Mouse (Mus musculus) heart, postnatal 10 days (tissue): ENCODE results near the gene Exosc6. TPM values are rescaled to one million over a fixed set of nuclear protein-coding genes. Genes with fewer than 3 reads are reported as not detected.
A peak's percentile ranks its signal among the peaks of the same experiment; 100 is the strongest.
"Not testable (repeated sequence)": the region's sequence is repeated elsewhere in the genome, so short reads cannot be mapped to it uniquely, and the experiment has no call there.

Experiments
- DNase-seq, 2 experiments: peaks; one replicate each; pipeline ENCODE4 v3.0.0; 2021
- intact Hi-C: fragments of 180-260 bp; cut with DNase I; formaldehyde crosslinking; loops from one replicate; pipeline ENCODE4 v1.15.1; 2025
- total RNA-seq, 2 experiments: library from RNA; stranded (reverse); gene quantifications; 2 replicates each; pipeline ENCODE4 v1.2.3; 2021

The Exosc6 gene
- total RNA-seq, result not detected

- intact Hi-C loops, result loop anchor here (2.0 kb wide), 1 partner anchor 35 kb away; no protein-coding TSS in a partner anchor
- peak; percentile 93 to 95 for DNase-seq
Measured at GRCm38 (mm10) chr8:111056158-111056663, at the start of gene Exosc6. Gene Exosc6 (plus strand): TSS chr8:111056339.

GRCm38 (mm10) chr8:111010230-111010991, 45.7 kb upstream of the Exosc6 start:
- intact Hi-C loops, DNase-seq: not testable (repeated sequence)

GRCm38 (mm10) chr8:111026609-111027008, 29.5 kb upstream of the Exosc6 start:
- DNase-seq, intact Hi-C loops: not testable (repeated sequence)

- DNase-seq, result peak; percentile 89 to 92
- intact Hi-C loops, result no loop called here
Measured at GRCm38 (mm10) chr8:111027391-111027937, 28.7 kb upstream of the Exosc6 start.

DNA sequence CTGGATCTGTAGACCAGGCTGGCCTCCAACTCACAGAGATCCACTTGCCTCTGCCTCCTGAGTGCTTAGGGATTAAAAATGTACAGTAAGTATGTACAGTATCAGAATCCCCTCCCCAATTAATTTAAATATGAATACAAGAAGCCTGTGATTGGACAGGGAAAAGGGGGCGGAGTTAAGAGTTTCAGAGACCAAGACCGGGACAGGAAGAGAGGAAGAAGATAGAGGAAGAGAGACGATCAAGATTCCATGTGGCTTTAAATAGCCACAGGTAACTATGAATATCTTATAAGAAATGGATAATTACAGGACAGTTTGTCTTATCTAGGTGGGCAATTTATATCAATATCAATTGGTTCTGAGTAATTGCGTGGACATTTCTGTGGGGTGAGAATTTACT, 26.6 kb upstream of the Exosc6 start:
- intact Hi-C loops, result no loop called here
- no peak for DNase-seq

DNA sequence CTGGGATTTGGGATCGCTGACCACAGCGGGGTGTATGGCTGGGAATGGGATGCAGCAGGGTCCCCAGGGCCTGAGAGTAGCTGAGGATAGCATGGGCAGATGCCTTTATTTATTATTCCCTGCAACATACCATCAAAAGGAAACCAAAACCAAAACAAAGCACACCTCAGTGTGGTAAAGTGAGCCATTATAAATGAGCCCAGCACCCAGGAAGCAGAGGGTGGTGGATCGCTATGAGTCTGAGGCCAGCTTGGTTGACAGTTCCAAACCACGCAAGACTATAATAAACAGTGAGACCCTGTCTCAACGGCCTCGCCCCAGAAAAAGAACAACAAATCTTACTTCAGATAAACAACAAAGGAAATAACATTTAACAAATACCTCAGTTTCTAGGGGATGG, 26.1 kb upstream of the Exosc6 start:
- intact Hi-C loops, result no loop called here
- no peak for DNase-seq

GRCm38 (mm10) chr8:111031572-111031971, 24.6 kb upstream of the Exosc6 start, which contains the start of gene Ddx19b:
Gene Ddx19b (minus strand): TSS chr8:111031751.
- DNase-seq, result no peak
- intact Hi-C loops, result no loop called here

- DNase-seq, result no peak
- intact Hi-C loops, result no loop called here
Measured at GRCm38 (mm10) chr8:111032916-111033315, 23.2 kb upstream of the Exosc6 start, which contains the start of gene Aars. Gene Aars (plus strand): TSS chr8:111033144.

DNA sequence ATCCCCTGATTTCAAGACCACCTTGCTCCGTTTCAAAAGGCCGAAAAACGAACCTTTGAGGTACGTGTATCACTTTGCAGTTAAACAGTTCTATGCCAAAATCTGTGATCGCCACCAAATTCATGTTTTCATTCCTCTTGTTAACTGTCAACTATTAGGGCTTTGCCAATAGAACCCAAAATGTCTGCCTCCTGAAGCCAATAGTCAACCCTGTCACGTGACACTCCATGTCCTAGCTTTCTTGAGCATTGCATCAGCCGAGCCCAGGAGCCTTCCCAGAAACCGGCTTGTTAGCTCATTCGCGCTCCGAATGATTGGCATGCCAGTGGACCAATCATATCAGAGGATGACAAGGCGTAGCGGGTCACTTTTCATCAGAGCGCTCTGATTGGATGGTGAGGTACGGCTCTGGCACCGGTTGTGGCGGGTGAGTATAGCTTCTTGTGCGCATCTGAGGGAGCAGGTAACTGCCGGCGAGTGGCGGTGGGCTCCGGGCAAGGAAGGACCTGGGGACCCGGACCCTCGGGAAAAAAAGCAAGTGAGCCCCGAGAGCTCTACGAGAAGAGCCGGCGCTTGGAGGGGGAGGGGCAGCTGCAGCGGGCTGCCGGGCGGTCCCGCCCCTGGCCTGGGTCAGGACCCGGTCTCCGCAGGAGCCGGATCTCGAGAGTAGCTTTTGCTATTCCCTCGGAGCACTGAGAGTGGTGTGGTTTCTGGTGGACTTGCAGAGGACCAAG, 22.5 kb upstream of the Exosc6 start:
- peak; percentile 99 to 100 for DNase-seq
- intact Hi-C loops, result no loop called here

GRCm38 (mm10) chr8:111034276-111034675, 21.9 kb upstream of the Exosc6 start:
- DNase-seq, result no peak
- intact Hi-C loops, result no loop called here

DNA sequence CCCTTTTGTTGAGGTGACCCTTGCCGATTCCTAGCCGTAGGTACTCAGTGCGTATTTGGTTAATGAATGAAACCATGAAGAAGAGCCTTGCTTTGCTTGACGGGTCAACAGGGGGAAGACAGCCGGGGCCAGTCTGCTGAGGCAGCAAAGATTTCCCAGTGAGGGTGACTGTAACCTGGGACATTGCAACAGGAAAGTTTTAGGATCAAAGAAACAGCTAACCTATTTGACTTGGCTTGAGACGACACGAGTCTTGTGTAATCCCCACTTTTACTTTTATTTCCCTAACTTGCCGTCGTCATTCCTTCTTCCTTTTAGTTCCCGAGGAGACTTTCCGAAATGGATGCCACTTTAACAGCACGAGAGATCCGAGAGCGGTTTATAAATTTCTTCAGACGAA, 19.5 kb upstream of the Exosc6 start:
- intact Hi-C loops, result no loop called here
- DNase-seq, result no peak

- no peak for DNase-seq
Measured at GRCm38 (mm10) chr8:111042546-111042945, 13.6 kb upstream of the Exosc6 start.

DNA sequence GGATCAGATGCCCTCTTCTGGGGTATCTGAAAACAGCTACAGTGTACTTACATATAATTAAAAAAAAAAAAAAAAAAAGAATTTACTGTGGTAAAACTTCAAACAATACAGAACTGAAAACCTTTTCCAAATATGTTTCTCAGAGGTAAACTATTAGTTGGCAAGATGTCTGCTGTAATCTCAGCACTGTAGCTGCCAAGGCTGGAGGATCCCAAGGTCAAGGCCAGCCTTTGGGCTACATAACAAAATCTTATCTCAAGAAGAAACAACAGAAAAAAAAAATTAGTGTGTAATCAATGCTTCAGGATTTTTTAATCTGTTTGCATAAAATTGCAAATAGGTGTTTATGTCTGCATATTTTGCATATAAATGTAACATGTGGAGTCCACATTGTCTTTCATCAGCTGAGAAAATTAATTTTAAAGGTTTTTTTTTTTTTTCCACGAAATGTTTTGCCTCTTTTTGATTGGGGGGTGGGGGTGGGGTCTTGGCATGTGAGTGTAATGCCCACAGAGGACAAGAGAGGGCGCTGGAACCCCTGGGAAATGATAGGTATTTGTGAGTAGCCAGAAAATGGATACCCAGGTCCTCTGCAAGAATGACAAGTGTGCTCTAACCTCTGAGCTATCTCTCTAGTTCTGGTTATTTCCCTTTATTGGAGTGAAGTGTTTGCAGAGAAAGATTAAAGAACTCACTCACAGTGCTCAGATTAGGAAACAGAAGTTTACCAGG, 12.0 kb upstream of the Exosc6 start:
- intact Hi-C loops, result no loop called here
- no peak for DNase-seq

More at GRCm38 (mm10) chr8:111042546-111042945, 13.6 kb upstream of the Exosc6 start:
- intact Hi-C loops, result no loop called here

- no peak for DNase-seq
- intact Hi-C loops, result no loop called here
Measured at GRCm38 (mm10) chr8:111048694-111049093, 7.4 kb upstream of the Exosc6 start.

GRCm38 (mm10) chr8:111049106-111049505, 7.0 kb upstream of the Exosc6 start:
- intact Hi-C loops, result no loop called here
- no peak for DNase-seq

GRCm38 (mm10) chr8:111053827-111054518, 2.2 kb upstream of the Exosc6 start:
- intact Hi-C loops, result no loop called here
- peak in 1 of 2 experiments; percentile 34 for DNase-seq

DNA sequence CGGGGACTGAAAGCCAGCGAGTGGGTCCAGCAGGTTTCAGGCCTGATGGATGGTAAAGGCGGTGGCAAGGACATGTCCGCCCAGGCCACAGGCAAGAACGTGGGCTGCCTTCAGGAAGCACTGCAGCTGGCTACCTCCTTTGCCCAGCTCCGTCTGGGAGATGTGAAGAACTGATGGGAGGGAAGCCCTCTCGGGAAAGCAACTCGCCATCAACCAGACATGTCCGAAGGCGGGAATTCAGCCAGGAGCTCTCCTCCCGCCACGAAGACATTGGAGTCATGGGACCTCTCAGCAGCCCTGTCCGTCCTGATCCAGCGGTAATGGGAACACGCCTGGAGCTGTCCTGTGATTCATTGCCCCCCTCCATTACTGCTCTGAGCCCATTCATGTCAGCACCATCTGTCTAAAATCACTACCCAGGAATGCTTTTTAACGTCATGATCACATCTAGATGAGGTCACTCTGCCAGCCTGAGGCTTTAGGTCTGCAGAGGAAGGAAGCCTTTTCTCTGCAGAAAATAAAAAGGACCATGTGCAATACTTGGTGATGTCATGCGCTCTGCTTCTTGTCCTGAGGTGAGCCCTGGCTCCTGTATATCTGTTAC, 1.0 kb upstream of the Exosc6 start:
- DNase-seq, result no peak
- intact Hi-C loops, result no loop called here

DNA sequence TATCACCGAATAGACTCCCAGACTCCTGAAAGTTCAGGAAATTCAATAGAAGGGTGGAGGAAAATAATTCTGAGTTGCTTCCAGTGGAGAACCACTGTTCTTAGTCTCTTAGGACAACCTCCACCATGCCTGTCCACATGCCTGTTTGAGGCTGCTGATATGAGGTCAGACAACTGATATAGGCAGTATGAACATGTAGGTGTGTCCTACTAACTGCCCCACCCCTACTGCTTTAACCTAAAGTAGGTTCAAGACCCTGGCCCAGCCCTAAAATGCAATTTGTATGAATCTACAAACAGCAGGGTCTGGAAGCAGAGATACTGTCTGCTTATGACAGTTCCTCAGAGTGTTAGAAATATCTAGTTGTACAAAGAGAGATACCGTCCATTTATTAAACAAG, 478 bp upstream of the Exosc6 start:
- DNase-seq, result peak in 1 of 2 experiments; percentile 11

GRCm38 (mm10) chr8:111056691-111057293, 653 bp downstream of the Exosc6 start:
- intact Hi-C loops, result loop anchor here (2.0 kb wide), 1 partner anchor 34 kb away; no protein-coding TSS in a partner anchor
- DNase-seq, result peak; percentile 41 to 45

More for the DNA sequence above, 478 bp upstream of the Exosc6 start:
- intact Hi-C loops, result loop anchor here (2.0 kb wide), 1 partner anchor 35 kb away; no protein-coding TSS in a partner anchor
